Comparison of ENCODE assay signal across 9 mouse cellular contexts in the genomic region with DNA sequence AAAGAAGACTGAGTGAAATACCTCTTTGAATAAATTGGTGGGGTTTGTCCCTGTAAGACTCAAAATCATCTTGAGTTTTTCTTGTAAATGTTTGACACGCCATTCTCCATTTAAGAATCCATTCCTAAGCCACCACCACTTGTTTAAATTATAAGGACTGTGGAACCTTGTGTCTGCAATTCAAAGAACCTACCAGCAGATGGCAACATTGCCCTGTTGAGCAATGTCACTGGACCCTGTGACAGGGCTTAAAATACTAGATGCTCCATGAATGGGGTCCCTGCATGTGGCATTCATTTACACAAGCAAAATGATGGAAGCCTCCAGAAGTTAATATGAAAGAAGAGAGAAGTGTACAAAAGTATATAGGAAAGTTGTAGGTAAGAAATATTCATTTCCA.
DNase-seq lines count a peak whose midpoint lies in the region; ATAC-seq and TF ChIP-seq lines count a peak whose summit lies in the region.
"Had no signal": no experiment of that assay in that cellular context is flagged by ENCODE, and none has a peak within 500 bp of the region (broad histone marks: within the 10 kb centered on the region; RNA-seq: fewer than 3 reads in every experiment).

No protein-coding gene starts in this region.

- peak; percentile 27; the same call in 1 of the 2 replicates for TF ChIP-seq CTCF in embryonic fibroblast, embryonic 13.5 days (IDR thresholded peaks at IDR 0.05; ENCODE audit: borderline replicate concordance, insufficient read depth, low read length)
- peak; percentile 68 for TF ChIP-seq CTCF in kidney, adult 2 months (conservative IDR thresholded peaks at IDR 0.05; ENCODE audit: insufficient read depth, insufficient read length, low read depth, low read length)

- no peak overlapping the region for H3K27ac ChIP-seq in embryonic fibroblast, embryonic 13.5 days (ENCODE audit: insufficient read depth, low read length)
- no peak overlapping the region for H3K27ac ChIP-seq in kidney, adult 2 months (ENCODE audit: insufficient read depth, low read depth, low read length)
- no peak overlapping the region for H3K27ac ChIP-seq in limb, embryonic 10.5 days
- H3K27ac ChIP-seq: limb, embryonic 12.5 days had no signal

- ATAC-seq in cerebellum, adult (ENCODE audit: insufficient number of reproducible peaks, low FRiP score, low TSS enrichment) = no peak

- DNase-seq in cerebellum, adult 11-12 months = peak; percentile 4
- peak; percentile 7 for DNase-seq in urinary bladder, postnatal 36 days (ENCODE audit: low spot score in 2 of 2)
- no peak for DNase-seq in urinary bladder, adult 18-20 months (ENCODE audit: low spot score in 2 of 2)
- peak; percentile 44 for DNase-seq in kidney, adult 2 months
- DNase-seq in limb, embryonic 10.5 days (ENCODE audit: low spot score) = peak; percentile 68
- DNase-seq in right cerebral cortex, postnatal 14 days = peak; percentile 19

- no peaks in the 10 kb centered on the region for H3K27me3 ChIP-seq in kidney, adult 2 months (replicated peaks; ENCODE audit: control insufficient read depth, insufficient read depth, low read length)
- H3K27me3 ChIP-seq in limb, embryonic 10.5 days (ENCODE audit: low read depth, poor library complexity, severe bottlenecking) = no peaks in the 10 kb centered on the region
- H3K27me3 ChIP-seq: limb, embryonic 12.5 days had no signal

- H3K9me3 ChIP-seq in limb, embryonic 10.5 days (replicated peaks) = no peaks in the 10 kb centered on the region
- H3K9me3 ChIP-seq: limb, embryonic 12.5 days had no signal

- no peaks in the 10 kb centered on the region for H3K36me3 ChIP-seq in kidney, adult 2 months (ENCODE audit: control insufficient read depth, insufficient read depth, low read length)
- H3K36me3 ChIP-seq in limb, embryonic 10.5 days = no peaks in the 10 kb centered on the region
- H3K36me3 ChIP-seq: limb, embryonic 12.5 days had no signal

- no peaks in the 10 kb centered on the region for H3K4me1 ChIP-seq in embryonic fibroblast, embryonic 13.5 days (ENCODE audit: control insufficient read depth, insufficient read depth, low read length)
- H3K4me1 ChIP-seq in kidney, adult 2 months (ENCODE audit: control insufficient read depth, insufficient read depth, low read length) = no peaks in the 10 kb centered on the region
- no peaks in the 10 kb centered on the region for H3K4me1 ChIP-seq in limb, embryonic 10.5 days
- H3K4me1 ChIP-seq: limb, embryonic 12.5 days had no signal

- 37% methylated on average over 1 of the region's 1 CpGs for WGBS in kidney, adult 2 months
- WGBS in limb, embryonic 10.5 days = 53% methylated on average over 1 of the region's 1 CpGs

- no peak for TF ChIP-seq POLR2A in embryonic fibroblast, embryonic 13.5 days (IDR thresholded peaks at IDR 0.05; ENCODE audit: low read depth, low read length)
- no peak for TF ChIP-seq POLR2A in kidney, adult 2 months (IDR thresholded peaks at IDR 0.05; ENCODE audit: low read depth, low read length)

- no peak overlapping the region for H3K4me3 ChIP-seq in embryonic fibroblast, embryonic 13.5 days (ENCODE audit: insufficient read depth, low read length)
- no peak overlapping the region for H3K4me3 ChIP-seq in kidney, adult 2 months (ENCODE audit: insufficient read depth, low read depth, low read length)
- H3K4me3 ChIP-seq in limb, embryonic 10.5 days = no peak overlapping the region
- H3K4me3 ChIP-seq: limb, embryonic 12.5 days had no signal

Comparison
In these comparisons a context has a peak if more than half of its experiments do, and no peak if none do; other contexts are left out.
1. DNase-seq: peak in cerebellum, adult 11-12 months (single experiment), urinary bladder, postnatal 36 days (2 of 2), kidney, adult 2 months (single experiment), limb, embryonic 10.5 days (single experiment) and right cerebral cortex, postnatal 14 days (single experiment); none in urinary bladder, adult 18-20 months (0 of 2).